Mouse (Mus musculus) embryonic stem cell, embryonic (primary cell): Measurements from ENCODE around the gene Erc1.
"Not testable (repeated sequence)": the region's sequence is repeated elsewhere in the genome, so short reads cannot be mapped to it uniquely, and the experiment has no call there.

Experiments
- CTCF ChIA-PET, 4 experiments: fragments of 300-600 bp in 2 of 4; fragments of 350-600 bp in 2 of 4; sonication (Branson Sonifier 250); formaldehyde crosslinking; loops; one replicate each; lab custom pipeline; 2022; ENCODE audit warnings: inconsistent platforms in 2 of 4; lab: Charles Lee
- POLR2A ChIA-PET, 4 experiments: fragments of 300-600 bp in 2 of 4; fragments of 350-600 bp in 2 of 4; sonication (Branson Sonifier 250); formaldehyde crosslinking; loops; one replicate each; lab custom pipeline; 2022; ENCODE audit warnings: antibody characterized with exemption in 4 of 4, inconsistent platforms in 1 of 4; lab: Charles Lee

Gene Erc1

GRCm38 (mm10) chr6:119662936-119663335, 185.0 kb downstream of the Erc1 start:
- ChIA-PET CTCF (interaction anchor here in 1 of 4 experiments (0.5 to 0.7 kb wide), 2 partner anchors 105 to 123 kb away, joined by 3 to 14 read pairs; no protein-coding TSS in a partner anchor), POLR2A (interaction anchor here in 1 of 4 experiments (1.2 kb wide), 1 partner anchor 34 kb away, joined by 3 read pairs; no protein-coding TSS in a partner anchor)

- POLR2A ChIA-PET = no interaction called here
- CTCF ChIA-PET = no interaction called here
Observed at GRCm38 (mm10) chr6:119661081-119661493, 186.9 kb downstream of the Erc1 start.

GRCm38 (mm10) chr6:119658441-119658840, 189.5 kb downstream of the Erc1 start:
- CTCF ChIA-PET = no interaction called here
- POLR2A ChIA-PET = interaction anchor here in 1 of 4 experiments (0.6 kb wide), 1 partner anchor 267 kb away, joined by 5 read pairs; no protein-coding TSS in a partner anchor

- CTCF ChIA-PET = interaction anchor here in 1 of 4 experiments (0.5 kb wide), 1 partner anchor 213 kb away, joined by 4 read pairs; no protein-coding TSS in a partner anchor
- POLR2A ChIA-PET = no interaction called here
Observed at GRCm38 (mm10) chr6:119657418-119658178, 190.4 kb downstream of the Erc1 start.

GRCm38 (mm10) chr6:119654777-119655176, 193.2 kb downstream of the Erc1 start:
- POLR2A ChIA-PET = interaction anchor here in 1 of 4 experiments (1.0 kb wide), 1 partner anchor 17 kb away, joined by 6 read pairs; no protein-coding TSS in a partner anchor
- CTCF ChIA-PET = not testable (repeated sequence)

- POLR2A ChIA-PET = interaction anchor here in 2 of 4 experiments (0.6 to 0.7 kb wide), 2 partner anchors 77 to 393 kb away, joined by 3 read pairs; no protein-coding TSS in a partner anchor
- CTCF ChIA-PET = no interaction called here
Observed at GRCm38 (mm10) chr6:119643880-119644460, 204.0 kb downstream of the Erc1 start.

- CTCF ChIA-PET = interaction anchor here in 1 of 4 experiments (0.6 kb wide), 1 partner anchor 548 kb away, joined by 3 read pairs; no protein-coding TSS in a partner anchor
- POLR2A ChIA-PET = interaction anchor here (0.6 to 0.7 kb wide), 4 partner anchors 33 to 393 kb away, joined by 3 read pairs; no protein-coding TSS in a partner anchor
Observed at GRCm38 (mm10) chr6:119643178-119643728, 204.7 kb downstream of the Erc1 start.

GRCm38 (mm10) chr6:119642718-119643117, 205.2 kb downstream of the Erc1 start:
- POLR2A ChIA-PET = interaction anchor here in 2 of 4 experiments (0.6 kb wide), 2 partner anchors 34 to 311 kb away, joined by 3 read pairs; no protein-coding TSS in a partner anchor
- CTCF ChIA-PET = interaction anchor here in 1 of 4 experiments (0.6 kb wide), 2 partner anchors 211 to 549 kb away, joined by 3 to 4 read pairs; no protein-coding TSS in a partner anchor

GRCm38 (mm10) chr6:119635629-119636028, 212.3 kb downstream of the Erc1 start:
- CTCF ChIA-PET = no interaction called here
- POLR2A ChIA-PET = no interaction called here

GRCm38 (mm10) chr6:119630622-119631021, 217.3 kb downstream of the Erc1 start:
- CTCF ChIA-PET = interaction anchor here in 1 of 4 experiments (0.7 kb wide), 1 partner anchor 151 kb away, joined by 3 read pairs; no protein-coding TSS in a partner anchor
- POLR2A ChIA-PET = no interaction called here

- CTCF ChIA-PET = no interaction called here
Observed at GRCm38 (mm10) chr6:119601379-119601778, 246.6 kb downstream of the Erc1 start.

GRCm38 (mm10) chr6:119595440-119595839, 252.5 kb downstream of the Erc1 start:
- POLR2A ChIA-PET = interaction anchor here in 1 of 4 experiments (1.2 kb wide), 1 partner anchor 11 kb away, joined by 4 read pairs; no protein-coding TSS in a partner anchor
- CTCF ChIA-PET = no interaction called here

More at GRCm38 (mm10) chr6:119601379-119601778, 246.6 kb downstream of the Erc1 start:
- POLR2A ChIA-PET = no interaction called here

GRCm38 (mm10) chr6:119590872-119591271, 257.1 kb downstream of the Erc1 start:
- POLR2A ChIA-PET = no interaction called here
- CTCF ChIA-PET = no interaction called here

GRCm38 (mm10) chr6:119587897-119588296, 260.1 kb downstream of the Erc1 start:
- ChIA-PET POLR2A (no interaction called here), CTCF (no interaction called here)

- POLR2A ChIA-PET = interaction anchor here in 1 of 4 experiments (1.0 kb wide), 1 partner anchor 168 kb away, joined by 6 read pairs; no protein-coding TSS in a partner anchor
- CTCF ChIA-PET = no interaction called here
Observed at GRCm38 (mm10) chr6:119587454-119587853, 260.5 kb downstream of the Erc1 start.

GRCm38 (mm10) chr6:119585652-119586375, 262.2 kb downstream of the Erc1 start:
- ChIA-PET POLR2A (interaction anchor here in 1 of 4 experiments (1.0 kb wide), 1 partner anchor 9 kb away, joined by 3 read pairs; no protein-coding TSS in a partner anchor), CTCF (interaction anchor here in 1 of 4 experiments (0.5 kb wide), 1 partner anchor 582 kb away, joined by 6 read pairs; no protein-coding TSS in a partner anchor)

GRCm38 (mm10) chr6:119584061-119584460, 263.9 kb downstream of the Erc1 start:
- ChIA-PET CTCF (no interaction called here), POLR2A (interaction anchor here in 1 of 4 experiments (0.7 kb wide), 1 partner anchor 35 kb away, joined by 3 read pairs; no protein-coding TSS in a partner anchor)

GRCm38 (mm10) chr6:119583165-119583564, 264.8 kb downstream of the Erc1 start:
- CTCF ChIA-PET = no interaction called here
- POLR2A ChIA-PET = interaction anchor here in 1 of 4 experiments (0.6 kb wide), 1 partner anchor 969 kb away, joined by 3 read pairs; no protein-coding TSS in a partner anchor
